Mouse (Mus musculus): ENCODE results near the gene Tstd1. TPM values are rescaled to one million over a fixed set of nuclear protein-coding genes. Genes with fewer than 3 reads are reported as not detected.

Gene Tstd1
- polyA plus RNA-seq, 1 experiment from 2014 or later = 1.6 TPM

DNA sequence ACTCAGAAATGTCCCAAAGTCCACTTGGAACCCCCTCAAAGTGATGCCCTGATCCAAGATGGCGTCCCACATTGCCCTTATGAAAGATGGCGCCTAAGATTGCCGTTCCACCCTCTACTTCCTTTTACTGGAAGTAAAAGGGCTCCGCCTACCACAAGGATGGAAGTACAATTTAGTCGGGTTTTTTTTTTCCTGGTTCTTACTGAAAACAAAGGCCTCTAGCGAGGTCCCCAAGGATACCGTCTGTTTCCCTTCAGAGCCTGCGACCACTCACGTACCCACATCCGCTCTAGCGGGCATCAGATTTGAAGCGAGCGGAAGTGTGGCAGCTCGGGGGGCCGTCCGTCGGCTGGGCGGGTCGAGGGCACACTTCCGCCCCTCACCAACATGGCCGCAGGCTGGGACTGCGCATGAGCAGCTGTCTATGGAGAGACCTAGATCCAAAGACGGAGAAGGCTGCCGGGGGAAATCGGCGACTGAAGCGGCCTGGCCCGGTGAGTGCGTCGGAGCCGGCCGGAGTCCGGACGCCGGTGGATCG lies 7.7 kb upstream of the Tstd1 start, which contains the start of gene Usf1:
Usf1 (plus strand) TSS at position 367 of the 538 bp plus-strand sequence.
- peak; percentile 95 for ATAC-seq (replicated peaks; ENCODE audit: low FRiP score)
- peak; percentile 93 for DNase-seq (ENCODE audit: low spot score)
- no peaks in the 10 kb centered on the region for H3K9me3 ChIP-seq (ENCODE audit: control insufficient read depth, low read length)
- peak within 1 kb of the TSS; percentile 78 for H3K27ac ChIP-seq (ENCODE audit: low read depth, low read length)
- H3K27me3 ChIP-seq (replicated peaks; ENCODE audit: control insufficient read depth, insufficient read depth, low read length) = no peaks in the 10 kb centered on the region
- peaks cover 5% of the 10 kb centered on the region for H3K36me3 ChIP-seq (ENCODE audit: control insufficient read depth, insufficient read depth, low read length)
- peak within 1 kb of the TSS; percentile 97 for H3K4me3 ChIP-seq (ENCODE audit: low read depth, low read length)
- H3K4me2 ChIP-seq = peak within 1 kb of the TSS; percentile 69
- H3K4me1 ChIP-seq (replicated peaks; ENCODE audit: control insufficient read depth, insufficient read depth, low read length) = peaks cover 18% of the 10 kb centered on the region
- WGBS = under 1% methylated on average over 36 of the region's 36 CpGs
- H3K9ac ChIP-seq (ENCODE audit: low read depth, low read length) = peak within 1 kb of the TSS; percentile 93

DNA sequence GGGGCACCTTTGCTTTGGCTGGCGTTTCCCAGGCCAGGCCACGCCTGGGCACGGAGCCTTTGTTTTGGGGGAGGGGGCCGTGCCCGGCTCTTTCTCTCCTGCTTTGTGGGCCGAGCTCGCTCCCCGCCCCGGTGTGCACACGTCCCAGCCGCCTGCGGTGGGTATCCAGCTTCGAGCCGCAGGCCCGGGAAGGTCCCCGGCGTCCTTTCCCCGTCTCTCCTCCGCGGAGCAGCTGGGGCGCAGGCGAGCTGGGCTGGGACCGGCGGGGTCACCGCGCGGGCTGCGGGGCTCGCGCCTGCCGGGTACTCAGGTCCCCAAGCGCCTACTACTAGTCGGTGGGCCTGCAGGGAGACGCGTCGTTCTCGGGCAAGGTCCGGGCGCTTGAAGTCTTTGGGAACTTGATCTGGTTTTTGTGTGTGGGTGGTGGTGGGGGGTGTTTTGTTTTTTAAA lies 7.2 kb upstream of the Tstd1 start:
- under 1% methylated on average over 34 of the region's 39 CpGs for WGBS
- H3K4me1 ChIP-seq (replicated peaks; ENCODE audit: control insufficient read depth, insufficient read depth, low read length) = peaks cover 18% of the 10 kb centered on the region
- H3K27ac ChIP-seq (ENCODE audit: low read depth, low read length) = peak overlapping the region; percentile 78
- no peaks in the 10 kb centered on the region for H3K9me3 ChIP-seq (ENCODE audit: control insufficient read depth, low read length)
- ATAC-seq (replicated peaks; ENCODE audit: low FRiP score) (peak; percentile 75), DNase-seq (ENCODE audit: low spot score) (no peak)
- peak overlapping the region; percentile 97 for H3K4me3 ChIP-seq (ENCODE audit: low read depth, low read length)
- H3K4me2 ChIP-seq = peak overlapping the region; percentile 69
- no peaks in the 10 kb centered on the region for H3K27me3 ChIP-seq (replicated peaks; ENCODE audit: control insufficient read depth, insufficient read depth, low read length)
- H3K36me3 ChIP-seq (ENCODE audit: control insufficient read depth, insufficient read depth, low read length) = peaks cover 8% of the 10 kb centered on the region
- H3K9ac ChIP-seq (ENCODE audit: low read depth, low read length) = peak overlapping the region; percentile 93

DNA sequence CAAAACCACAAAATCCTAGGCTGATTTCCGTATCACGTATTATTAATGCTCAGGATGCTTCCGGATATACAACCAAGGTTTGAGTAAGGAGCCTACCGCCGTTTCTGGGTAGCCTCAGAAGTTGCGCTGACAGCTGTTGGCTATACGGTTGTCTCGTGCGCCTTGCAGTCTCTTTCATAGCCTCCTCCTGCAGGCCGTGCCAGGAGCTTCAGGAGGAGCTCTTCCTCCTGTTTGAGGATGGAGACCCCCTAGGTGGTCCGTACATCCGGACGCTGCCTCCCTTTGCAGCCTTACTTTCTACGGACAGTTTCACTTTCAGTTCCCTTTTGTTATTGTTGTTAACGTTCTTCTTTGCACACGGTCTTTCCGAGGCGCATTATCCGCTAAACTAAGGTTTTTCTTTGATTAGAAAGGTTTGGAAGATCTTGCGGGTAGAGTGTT lies 6.7 kb upstream of the Tstd1 start:
- Histone ChIP-seq H3K9me3 (ENCODE audit: control insufficient read depth, low read length) (no peaks in the 10 kb centered on the region), H3K4me3 (ENCODE audit: low read depth, low read length) (peak overlapping the region; percentile 97), H3K4me1 (replicated peaks; ENCODE audit: control insufficient read depth, insufficient read depth, low read length) (peaks cover 18% of the 10 kb centered on the region), H3K27ac (ENCODE audit: low read depth, low read length) (peak overlapping the region; percentile 78), H3K27me3 (replicated peaks; ENCODE audit: control insufficient read depth, insufficient read depth, low read length) (no peaks in the 10 kb centered on the region), H3K36me3 (ENCODE audit: control insufficient read depth, insufficient read depth, low read length) (peaks cover 12% of the 10 kb centered on the region), H3K4me2 (peak overlapping the region; percentile 69), H3K9ac (ENCODE audit: low read depth, low read length) (peak overlapping the region; percentile 93)
- ATAC-seq (replicated peaks; ENCODE audit: low FRiP score) (no peak), DNase-seq (ENCODE audit: low spot score) (peak; percentile 56)
- WGBS = under 1% methylated on average over 20 of the region's 20 CpGs

GRCm38 (mm10) chr1:171412446-171412845 lies 6.2 kb upstream of the Tstd1 start:
- DNase-seq (ENCODE audit: low spot score) = no peak
- Histone ChIP-seq H3K4me3 (ENCODE audit: low read depth, low read length) (peak overlapping the region; percentile 97), H3K9ac (ENCODE audit: low read depth, low read length) (peak overlapping the region; percentile 93), H3K27ac (ENCODE audit: low read depth, low read length) (no peak overlapping the region), H3K4me1 (replicated peaks; ENCODE audit: control insufficient read depth, insufficient read depth, low read length) (peaks cover 18% of the 10 kb centered on the region), H3K9me3 (ENCODE audit: control insufficient read depth, low read length) (no peaks in the 10 kb centered on the region), H3K4me2 (peak overlapping the region; percentile 69), H3K27me3 (replicated peaks; ENCODE audit: control insufficient read depth, insufficient read depth, low read length) (no peaks in the 10 kb centered on the region), H3K36me3 (ENCODE audit: control insufficient read depth, insufficient read depth, low read length) (peaks cover 16% of the 10 kb centered on the region)
- ATAC-seq (replicated peaks; ENCODE audit: low FRiP score) = no peak
- 56% methylated on average over 3 of the region's 3 CpGs for WGBS

DNA sequence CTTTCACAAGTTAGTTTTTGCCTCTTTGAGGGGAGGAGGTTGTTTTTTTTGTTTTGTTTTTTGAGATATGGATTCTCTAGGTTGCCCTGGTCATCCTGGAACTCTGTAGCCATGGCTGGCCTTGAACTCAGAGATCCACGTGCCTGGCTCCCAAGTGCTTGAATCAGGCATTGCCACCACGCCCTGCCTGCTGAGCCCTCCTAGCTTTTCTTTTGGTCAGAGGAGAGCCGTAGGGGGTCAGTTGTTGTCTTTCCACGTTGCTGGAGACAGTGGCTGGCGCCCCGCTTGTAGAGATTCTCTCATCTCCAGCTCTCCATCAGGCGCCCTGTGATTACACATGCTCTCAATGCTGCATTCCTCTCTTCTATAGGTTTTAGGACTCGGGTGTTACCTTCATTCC lies 5.1 kb upstream of the Tstd1 start:
- Histone ChIP-seq H3K4me2 (no peak overlapping the region; the same call in 1 of the 2 replicates), H3K9ac (ENCODE audit: low read depth, low read length) (no peak overlapping the region), H3K27ac (ENCODE audit: low read depth, low read length) (no peak overlapping the region), H3K4me1 (replicated peaks; ENCODE audit: control insufficient read depth, insufficient read depth, low read length) (peaks cover 18% of the 10 kb centered on the region), H3K9me3 (ENCODE audit: control insufficient read depth, low read length) (no peaks in the 10 kb centered on the region), H3K4me3 (ENCODE audit: low read depth, low read length) (0 out of 2 replicates have a peak overlapping the region, but pooled peaks have one; percentile 4), H3K36me3 (ENCODE audit: control insufficient read depth, insufficient read depth, low read length) (peaks cover 22% of the 10 kb centered on the region), H3K27me3 (replicated peaks; ENCODE audit: control insufficient read depth, insufficient read depth, low read length) (no peaks in the 10 kb centered on the region)
- 69% methylated on average over 8 of the region's 8 CpGs for WGBS
- ATAC-seq (replicated peaks; ENCODE audit: low FRiP score) = no peak
- DNase-seq (ENCODE audit: low spot score) = no peak

DNA sequence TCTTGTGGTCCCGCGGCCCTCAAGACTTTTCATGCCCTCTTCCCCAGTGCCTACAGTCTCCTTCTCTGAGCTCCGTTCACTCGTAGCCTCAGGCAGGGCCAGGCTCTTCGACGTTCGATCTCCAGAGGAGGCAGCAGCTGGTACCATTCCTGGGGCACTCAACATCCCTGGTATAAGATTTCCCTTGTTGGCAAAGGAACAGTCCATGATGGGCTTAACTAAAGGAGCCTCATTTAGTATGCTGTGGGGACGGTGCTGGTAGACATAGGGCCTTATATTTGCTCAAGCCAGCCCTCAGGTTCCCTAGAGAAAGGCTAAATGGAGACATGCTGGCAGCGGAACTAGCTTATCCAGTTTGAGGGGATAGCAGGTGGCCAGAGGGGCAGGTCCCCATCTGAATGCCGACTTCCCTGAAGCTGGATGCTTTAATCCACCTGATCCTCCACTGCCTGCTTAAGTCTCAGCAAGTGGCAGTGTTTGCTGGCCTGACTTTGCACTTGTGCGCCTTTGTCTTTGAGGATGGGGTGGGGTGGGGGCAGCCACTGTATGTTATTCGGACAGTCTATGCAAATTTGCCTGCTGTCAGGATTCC lies 715 bp downstream of the Tstd1 start:
- 77% methylated on average over 12 of the region's 12 CpGs for WGBS
- Histone ChIP-seq H3K27me3 (replicated peaks; ENCODE audit: control insufficient read depth, insufficient read depth, low read length) (no peaks in the 10 kb centered on the region), H3K4me2 (no peak overlapping the region), H3K36me3 (ENCODE audit: control insufficient read depth, insufficient read depth, low read length) (peaks cover 24% of the 10 kb centered on the region), H3K4me3 (ENCODE audit: low read depth, low read length) (no peak overlapping the region), H3K27ac (ENCODE audit: low read depth, low read length) (no peak overlapping the region), H3K4me1 (replicated peaks; ENCODE audit: control insufficient read depth, insufficient read depth, low read length) (peaks cover 3% of the 10 kb centered on the region; the same call in 1 of the 2 replicates), H3K9ac (ENCODE audit: low read depth, low read length) (no peak overlapping the region), H3K9me3 (ENCODE audit: control insufficient read depth, low read length) (no peaks in the 10 kb centered on the region)
- ATAC-seq (replicated peaks; ENCODE audit: low FRiP score) (no peak), DNase-seq (ENCODE audit: low spot score) (no peak)

DNA sequence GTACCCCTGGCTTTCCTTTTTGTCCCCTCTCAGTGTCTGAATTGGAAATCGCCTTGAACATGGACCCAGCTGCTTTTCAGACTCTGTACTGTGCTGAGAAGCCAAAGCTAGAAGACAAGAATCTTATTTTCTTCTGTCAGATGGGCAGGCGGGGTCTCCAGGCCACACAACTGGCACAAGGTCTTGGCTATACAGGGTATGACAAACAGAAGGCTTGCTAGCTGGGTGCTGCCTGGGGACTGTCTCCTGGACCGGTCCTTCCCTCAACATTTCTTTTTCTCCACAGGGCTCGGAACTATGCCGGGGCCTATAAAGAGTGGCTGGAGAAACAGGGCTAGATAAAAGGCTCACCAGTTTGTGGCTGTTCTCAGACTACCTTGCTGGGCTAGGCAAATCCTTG lies 1.2 kb downstream of the Tstd1 start:
- no peaks in the 10 kb centered on the region for H3K4me1 ChIP-seq (replicated peaks; ENCODE audit: control insufficient read depth, insufficient read depth, low read length)
- no peaks in the 10 kb centered on the region for H3K27me3 ChIP-seq (replicated peaks; ENCODE audit: control insufficient read depth, insufficient read depth, low read length)
- no peak for ATAC-seq (replicated peaks; ENCODE audit: low FRiP score)
- no peaks in the 10 kb centered on the region for H3K9me3 ChIP-seq (ENCODE audit: control insufficient read depth, low read length)
- DNase-seq (ENCODE audit: low spot score) = no peak
- no peak overlapping the region for H3K4me3 ChIP-seq (ENCODE audit: low read depth, low read length)
- no peak overlapping the region for H3K4me2 ChIP-seq
- no peak overlapping the region for H3K9ac ChIP-seq (ENCODE audit: low read depth, low read length)
- 86% methylated on average over 5 of the region's 5 CpGs for WGBS
- peaks cover 24% of the 10 kb centered on the region for H3K36me3 ChIP-seq (ENCODE audit: control insufficient read depth, insufficient read depth, low read length)
- H3K27ac ChIP-seq (ENCODE audit: low read depth, low read length) = no peak overlapping the region

DNA sequence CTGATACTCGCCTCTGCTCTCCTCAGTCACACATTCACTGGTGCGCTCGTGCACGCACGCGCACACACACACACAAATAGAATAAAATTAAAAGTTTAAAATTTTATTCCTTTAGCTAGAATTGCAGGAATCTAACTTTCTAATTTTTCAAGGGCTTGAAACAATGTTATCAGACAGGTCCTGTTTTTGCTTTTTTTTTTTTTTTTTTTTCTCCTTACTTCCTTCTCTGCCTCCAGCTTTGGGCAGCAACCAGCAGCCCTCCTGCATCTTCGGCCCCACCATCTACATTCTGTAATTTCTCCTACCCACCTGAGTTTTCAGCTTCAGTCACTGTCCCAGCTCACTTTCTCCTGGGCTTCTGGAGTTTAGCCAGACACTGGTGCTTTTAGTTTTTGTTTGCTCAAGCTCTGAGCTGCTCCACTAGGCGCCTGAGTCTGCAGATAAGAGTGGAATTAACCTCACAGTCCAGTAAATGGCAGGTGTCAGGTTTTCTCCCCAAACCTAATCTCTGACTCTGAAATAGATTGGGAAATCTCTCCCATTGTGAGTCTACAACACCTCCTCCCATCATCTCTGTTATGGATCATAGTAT lies 3.9 kb downstream of the Tstd1 start:
- Histone ChIP-seq H3K4me3 (ENCODE audit: low read depth, low read length) (no peak overlapping the region), H3K4me2 (no peak overlapping the region), H3K9me3 (ENCODE audit: control insufficient read depth, low read length) (no peaks in the 10 kb centered on the region), H3K4me1 (replicated peaks; ENCODE audit: control insufficient read depth, insufficient read depth, low read length) (no peaks in the 10 kb centered on the region; the same call in 1 of the 2 replicates), H3K9ac (ENCODE audit: low read depth, low read length) (no peak overlapping the region), H3K27ac (ENCODE audit: low read depth, low read length) (no peak overlapping the region), H3K27me3 (replicated peaks; ENCODE audit: control insufficient read depth, insufficient read depth, low read length) (no peaks in the 10 kb centered on the region), H3K36me3 (ENCODE audit: control insufficient read depth, insufficient read depth, low read length) (peaks cover 10% of the 10 kb centered on the region)
- DNase-seq (ENCODE audit: low spot score) = no peak
- 74% methylated on average over 8 of the region's 8 CpGs for WGBS
- no peak for ATAC-seq (replicated peaks; ENCODE audit: low FRiP score)
